Mouse (Mus musculus) forebrain, embryonic 15.5 days (tissue): ENCODE data around the gene Gm10972. TPM values are rescaled to one million over a fixed set of nuclear protein-coding genes. Genes with fewer than 3 reads are reported as not detected.
A peak's percentile ranks its signal among the peaks of the same experiment; 100 is the strongest.
"Not testable (repeated sequence)": the region's sequence is repeated elsewhere in the genome, so short reads cannot be mapped to it uniquely, and the experiment has no call there.

Experiments
- ATAC-seq: fragments of 200-750 bp; cut with Nextera tagmentation; replicated peaks from 2 replicates; pipeline ENCODE4 v1.8.0; 2017; ENCODE audit warnings: mild to moderate bottlenecking, moderate TSS enrichment, moderate library complexity
- H3K27ac ChIP-seq: fragments of 300-500 bp; sonication (generic); replicated peaks from 2 replicates; pipeline ENCODE4 v1.5.1; 2015; ENCODE audit warnings: mild to moderate bottlenecking, inconsistent platforms
- H3K27me3 ChIP-seq: fragments of 300-500 bp; sonication (generic); 2 replicates; pipeline ENCODE4 v1.6.1; 2015; ENCODE audit warnings: inconsistent platforms
- H3K36me3 ChIP-seq: fragments of 300-500 bp; sonication (generic); 2 replicates; pipeline ENCODE4 v1.6.1; 2015; ENCODE audit warnings: mild to moderate bottlenecking, inconsistent platforms
- H3K4me1 ChIP-seq: fragments of 300-500 bp; sonication (generic); 2 replicates; pipeline ENCODE4 v1.6.1; 2015; ENCODE audit warnings: inconsistent platforms
- H3K4me2 ChIP-seq: fragments of 300-500 bp; sonication (generic); replicated peaks from 2 replicates; pipeline ENCODE4 v1.6.1; 2015; ENCODE audit warnings: mild to moderate bottlenecking, inconsistent platforms
- H3K4me3 ChIP-seq: fragments of 300-500 bp; sonication (generic); 2 replicates; pipeline ENCODE4 v1.5.1; 2015; ENCODE audit warnings: mild to moderate bottlenecking, inconsistent platforms
- H3K9ac ChIP-seq: fragments of 300-500 bp; sonication (generic); replicated peaks from 2 replicates; pipeline ENCODE4 v1.6.1; 2015; ENCODE audit warnings: mild to moderate bottlenecking, inconsistent platforms
- H3K9me3 ChIP-seq: fragments of 300-500 bp; sonication (generic); 2 replicates; pipeline ENCODE4 v1.6.1; 2016; ENCODE audit warnings: inconsistent platforms
- WGBS: fragments of 180-500 bp; shearing (Covaris S2); methylation state at CpG from one replicate; pipeline ENCODE4 v1.1.7; 2015; ENCODE audit warnings: mixed read lengths; 5-methylcytosine and 5-hydroxymethylcytosine counted together
- polyA plus RNA-seq: library from polyadenylated mRNA; unstranded; fragments of >200 nt; fragmentation: Nextera tagmentation; extraction: Ambion mirVana; gene quantifications from 2 replicates; pipeline ENCODE4 v1.2.1, GENCODE M21; 2015

Gene Gm10972
- polyA plus RNA-seq, 1 experiment from 2014 or later: not detected

- no peak for ATAC-seq
These were observed 20.4 kb upstream of the Gm10972 start for GRCm38 (mm10) chr3:94622550-94622949.

DNA sequence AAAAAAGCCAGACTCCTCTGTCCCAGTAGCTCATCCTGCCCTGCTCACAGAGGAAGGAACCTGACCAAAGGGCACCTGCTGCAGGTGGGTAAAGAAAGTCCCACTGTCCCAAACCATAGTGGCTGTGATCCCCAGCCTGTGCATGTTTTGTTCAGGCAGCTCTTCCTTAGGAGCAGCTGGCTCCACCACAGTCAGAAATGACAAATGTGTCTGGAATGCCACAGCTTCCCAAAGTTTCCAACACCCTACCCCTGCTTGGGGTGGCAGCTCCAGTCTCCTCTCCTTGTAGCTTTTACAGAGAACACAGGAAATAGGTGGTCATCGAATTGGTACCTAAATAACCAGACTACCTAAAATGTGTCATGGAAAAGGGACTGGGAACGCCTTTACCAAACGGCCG is 18.6 kb upstream of the Gm10972 start:
- 92% methylated on average over 4 of the region's 4 CpGs for WGBS
- no peak overlapping the region for H3K9ac ChIP-seq

More at GRCm38 (mm10) chr3:94622550-94622949, 20.4 kb upstream of the Gm10972 start:
- 92% methylated on average over 10 of the region's 10 CpGs for WGBS
- Histone ChIP-seq H3K9me3 (no peaks in the 10 kb centered on the region), H3K4me3 (no peak overlapping the region), H3K4me1 (no peaks in the 10 kb centered on the region), H3K36me3 (no peaks in the 10 kb centered on the region), H3K27ac (no peak overlapping the region), H3K27me3 (no peaks in the 10 kb centered on the region), H3K9ac (no peak overlapping the region), H3K4me2 (no peak overlapping the region)

GRCm38 (mm10) chr3:94628712-94629111 is 14.2 kb upstream of the Gm10972 start:
- Histone ChIP-seq H3K36me3 (no peaks in the 10 kb centered on the region), H3K27me3 (no peaks in the 10 kb centered on the region), H3K4me3 (no peak overlapping the region), H3K9me3 (no peaks in the 10 kb centered on the region), H3K4me2 (no peak overlapping the region), H3K27ac (no peak overlapping the region), H3K4me1 (no peaks in the 10 kb centered on the region), H3K9ac (no peak overlapping the region)
- 96% methylated on average over 5 of the region's 5 CpGs for WGBS
- no peak for ATAC-seq

More for the DNA sequence above, 18.6 kb upstream of the Gm10972 start:
- Histone ChIP-seq H3K36me3 (no peaks in the 10 kb centered on the region), H3K4me1 (no peaks in the 10 kb centered on the region), H3K4me2 (no peak overlapping the region), H3K27ac (no peak overlapping the region), H3K27me3 (no peaks in the 10 kb centered on the region), H3K4me3 (no peak overlapping the region), H3K9me3 (no peaks in the 10 kb centered on the region)
- no peak for ATAC-seq

DNA sequence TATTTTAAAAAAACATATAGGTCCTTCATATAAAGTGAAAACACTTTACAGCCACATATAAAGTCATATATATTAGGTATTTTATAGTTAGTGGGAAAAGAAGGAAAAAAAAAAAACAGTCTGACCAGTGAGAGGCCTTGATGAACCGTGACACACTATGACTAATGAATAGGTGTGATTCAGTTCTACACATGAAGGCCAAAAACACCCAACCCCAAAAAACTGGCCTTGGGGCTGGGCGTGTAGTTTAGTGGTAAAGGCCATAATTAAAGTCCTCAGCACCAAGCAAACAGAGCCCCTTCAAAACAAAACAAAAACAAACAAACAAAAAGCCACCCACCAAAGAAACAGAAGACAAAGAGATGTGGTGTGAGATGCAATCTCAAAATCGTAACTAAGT is 13.0 kb upstream of the Gm10972 start:
- ATAC-seq: no peak
- H3K4me1 ChIP-seq: no peaks in the 10 kb centered on the region
- H3K9me3 ChIP-seq: no peaks in the 10 kb centered on the region
- H3K4me2 ChIP-seq: no peak overlapping the region
- H3K9ac ChIP-seq: no peak overlapping the region
- no peaks in the 10 kb centered on the region for H3K36me3 ChIP-seq
- WGBS: 79% methylated on average over 3 of the region's 3 CpGs
- H3K4me3 ChIP-seq: no peak overlapping the region
- no peaks in the 10 kb centered on the region for H3K27me3 ChIP-seq
- H3K27ac ChIP-seq: no peak overlapping the region

GRCm38 (mm10) chr3:94648755-94649590 is 6.1 kb downstream of the Gm10972 start:
- no peaks in the 10 kb centered on the region for H3K9me3 ChIP-seq
- H3K36me3 ChIP-seq: no peaks in the 10 kb centered on the region
- H3K4me3 ChIP-seq: no peak overlapping the region
- no peak for ATAC-seq
- no peaks in the 10 kb centered on the region for H3K27me3 ChIP-seq
- H3K4me2 ChIP-seq: no peak overlapping the region
- H3K27ac ChIP-seq: no peak overlapping the region
- 32% methylated on average over 6 of the region's 6 CpGs for WGBS
- no peak overlapping the region for H3K9ac ChIP-seq
- H3K4me1 ChIP-seq: no peaks in the 10 kb centered on the region

DNA sequence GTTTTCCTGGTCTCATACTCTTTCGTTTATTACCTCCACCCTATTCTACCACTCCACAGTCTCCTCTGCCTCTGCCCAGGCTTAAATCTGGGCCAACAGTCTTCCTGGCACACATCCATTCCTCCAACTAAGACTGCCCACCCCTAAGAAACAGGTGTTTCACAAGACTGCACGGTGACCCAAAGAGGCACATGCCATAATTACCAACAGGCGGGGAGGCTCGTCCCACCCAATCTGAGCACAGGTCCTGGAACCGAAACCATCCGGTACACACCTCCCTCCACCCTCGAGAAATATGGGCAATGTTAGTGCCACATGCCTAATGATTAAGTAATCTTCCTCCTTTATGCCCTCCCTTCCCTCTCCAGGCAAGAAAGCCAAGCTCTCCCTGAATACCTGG is 7.5 kb downstream of the Gm10972 start:
- H3K4me3 ChIP-seq: no peak overlapping the region
- H3K36me3 ChIP-seq: no peaks in the 10 kb centered on the region
- no peaks in the 10 kb centered on the region for H3K27me3 ChIP-seq
- H3K9ac ChIP-seq: no peak overlapping the region
- H3K4me1 ChIP-seq: no peaks in the 10 kb centered on the region
- no peak overlapping the region for H3K27ac ChIP-seq
- H3K9me3 ChIP-seq: no peaks in the 10 kb centered on the region
- H3K4me2 ChIP-seq: no peak overlapping the region
- no peak for ATAC-seq
- WGBS: 82% methylated on average over 7 of the region's 7 CpGs

- H3K4me1 ChIP-seq, H3K27me3 ChIP-seq, H3K4me3 ChIP-seq, H3K9ac ChIP-seq, H3K4me2 ChIP-seq, H3K36me3 ChIP-seq, ATAC-seq, H3K9me3 ChIP-seq, H3K27ac ChIP-seq: not testable (repeated sequence)
- WGBS: 64% methylated on average over 1 of the region's 1 CpGs
These were observed 11.1 kb downstream of the Gm10972 start for GRCm38 (mm10) chr3:94653967-94654366.

DNA sequence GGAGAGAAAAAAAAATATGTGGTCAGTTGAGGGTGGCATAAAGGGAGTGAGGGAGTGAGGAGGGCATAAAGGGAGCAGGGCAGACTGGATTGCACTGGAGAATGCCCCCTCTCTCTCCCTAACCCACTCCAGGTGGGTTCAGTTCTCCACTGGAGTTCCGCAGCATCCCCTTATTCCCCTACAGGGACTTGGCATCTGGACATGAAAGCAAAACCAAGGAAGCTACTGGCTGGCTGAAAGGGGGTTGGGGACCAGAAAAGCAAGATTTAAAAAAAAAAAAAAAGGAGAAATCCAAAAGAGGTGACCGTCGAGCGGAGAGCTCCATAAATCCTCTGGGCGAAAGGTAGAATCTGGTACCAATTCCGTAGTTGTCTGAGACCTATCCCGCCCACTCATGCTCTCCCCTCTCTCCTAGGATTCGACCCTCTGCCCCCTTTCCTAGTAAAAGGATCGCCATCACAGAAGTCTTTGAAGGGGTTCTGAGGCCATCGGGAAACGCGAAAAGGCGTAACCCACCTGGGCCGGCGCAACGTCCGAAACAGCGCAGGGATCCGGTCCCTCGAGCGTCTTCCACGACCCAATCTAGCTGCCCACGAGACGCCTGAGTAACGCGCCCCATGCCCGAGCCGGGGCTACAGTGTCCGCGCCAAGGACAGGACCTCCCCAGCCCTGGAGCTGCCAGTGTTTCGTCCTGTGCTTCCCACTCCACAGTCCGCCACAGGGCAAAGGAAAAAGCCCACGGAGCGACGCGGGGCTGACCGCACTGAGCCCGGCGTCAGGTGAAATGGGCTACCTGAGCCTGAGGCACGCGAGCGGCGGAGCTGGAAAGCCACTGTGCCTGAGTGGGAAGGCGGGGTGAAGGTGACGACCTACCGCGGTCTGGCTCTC is 15.2 kb downstream of the Gm10972 start:
- H3K4me2 ChIP-seq: peak overlapping the region; percentile 57
- WGBS: 4% methylated on average over 26 of the region's 47 CpGs
- H3K4me3 ChIP-seq: peak overlapping the region; percentile 37
- H3K27me3 ChIP-seq, H3K27ac ChIP-seq, H3K36me3 ChIP-seq, H3K4me1 ChIP-seq, H3K9me3 ChIP-seq, H3K9ac ChIP-seq: not testable (repeated sequence)
- peak; percentile 21 for ATAC-seq

DNA sequence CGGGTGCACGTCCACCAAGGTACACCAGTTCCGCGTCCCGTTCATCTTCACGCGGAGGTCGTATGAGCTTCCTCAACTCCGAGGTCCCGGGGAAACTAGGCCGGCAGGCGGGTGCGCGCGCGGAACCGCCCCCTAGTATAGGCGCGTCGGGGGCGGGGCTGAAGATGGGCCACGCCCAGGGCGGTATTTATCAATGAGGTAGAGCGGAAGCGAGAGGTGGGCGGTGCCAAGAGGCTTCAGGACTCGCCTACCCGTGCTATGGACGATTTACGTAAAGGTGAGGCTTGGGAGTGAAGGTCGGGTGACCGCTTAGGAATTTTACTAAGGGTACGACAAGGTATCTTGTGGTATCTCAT is 15.8 kb downstream of the Gm10972 start, which contains the start of gene Tuft1:
Tuft1 (minus strand) TSS at position 133 of the 356 bp plus-strand sequence.
- not testable (repeated sequence) for H3K9me3 ChIP-seq, H3K4me1 ChIP-seq, H3K9ac ChIP-seq, H3K27me3 ChIP-seq, H3K36me3 ChIP-seq, H3K27ac ChIP-seq
- peak within 1 kb of the TSS; percentile 57 for H3K4me2 ChIP-seq
- ATAC-seq: peak; percentile 92
- WGBS: 0% methylated on average over 19 of the region's 33 CpGs
- peak within 1 kb of the TSS; percentile 37 for H3K4me3 ChIP-seq

DNA sequence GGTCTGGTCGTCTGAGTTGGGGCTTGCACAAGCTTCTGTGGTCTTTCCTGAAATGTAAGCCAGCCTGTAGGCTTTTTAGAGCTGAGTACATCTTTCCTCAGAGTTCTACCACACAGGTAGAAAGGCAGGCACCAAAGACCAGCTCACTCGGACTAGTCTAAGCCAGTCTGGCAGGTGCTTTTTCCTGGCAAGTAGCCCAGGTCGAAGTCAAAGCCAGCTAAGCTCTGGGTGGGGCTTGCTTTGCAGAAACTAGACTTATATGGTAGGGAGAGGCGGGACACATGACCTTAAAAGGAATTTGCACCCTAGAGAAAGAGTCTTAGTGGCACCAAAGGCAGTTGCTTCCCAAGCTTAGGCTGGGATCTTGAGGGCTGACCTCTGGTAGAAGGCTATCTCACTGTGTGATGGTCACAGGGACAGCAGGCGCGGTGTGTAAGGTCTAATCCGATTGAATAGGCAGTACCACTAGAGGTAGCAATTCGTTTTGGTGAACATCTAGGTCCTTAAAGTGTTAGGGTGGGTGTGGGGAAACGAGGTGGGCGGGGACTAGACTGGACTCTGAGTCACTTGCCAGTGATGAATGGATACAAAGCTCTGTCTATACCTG is 16.3 kb downstream of the Gm10972 start:
- not testable (repeated sequence) for H3K27ac ChIP-seq, H3K27me3 ChIP-seq, H3K4me1 ChIP-seq, H3K9me3 ChIP-seq, H3K36me3 ChIP-seq, H3K9ac ChIP-seq
- Histone ChIP-seq H3K4me2 (peak overlapping the region; percentile 37), H3K4me3 (peak overlapping the region; percentile 23)
- peak; percentile 71 for ATAC-seq
- 30% methylated on average over 8 of the region's 10 CpGs for WGBS

GRCm38 (mm10) chr3:94660841-94661240 is 17.9 kb downstream of the Gm10972 start:
- not testable (repeated sequence) for H3K9me3 ChIP-seq, H3K27me3 ChIP-seq, H3K4me1 ChIP-seq, H3K9ac ChIP-seq, H3K27ac ChIP-seq, H3K36me3 ChIP-seq, H3K4me2 ChIP-seq, H3K4me3 ChIP-seq, ATAC-seq
- 89% methylated on average over 2 of the region's 2 CpGs for whole genome bisulfite sequencing
